Mouse (Mus musculus) lung, embryonic 14.5 days (tissue): Measurements from ENCODE around the gene Aco2. TPM values are rescaled to one million over a fixed set of nuclear protein-coding genes. Genes with fewer than 3 reads are reported as not detected.

Source experiments
- ATAC-seq: fragments of 200-750 bp; cut with Nextera tagmentation; 2 replicates; pipeline ENCODE4 v1.8.0; 2017; ENCODE audit warnings: mild to moderate bottlenecking, moderate TSS enrichment, moderate library complexity; ENCODE audit not compliant: insufficient read depth
- DNase-seq: peaks from one replicate; pipeline ENCODE4 v3.0.0-alpha.2; 2015
- H3K27ac ChIP-seq: fragments of 300-500 bp; sonication (generic); 2 replicates; pipeline ENCODE4 v1.5.1; 2014; ENCODE audit warnings: low read depth, mild to moderate bottlenecking, moderate library complexity
- H3K27me3 ChIP-seq: fragments of 300-500 bp; sonication (generic); 2 replicates; pipeline ENCODE4 v1.6.1; 2014; ENCODE audit warnings: low read length, control low read depth; ENCODE audit not compliant: insufficient read depth
- H3K36me3 ChIP-seq: fragments of 300-500 bp; sonication (generic); 2 replicates; pipeline ENCODE4 v1.6.1; 2014; ENCODE audit warnings: control low read depth; ENCODE audit not compliant: insufficient read depth
- H3K4me1 ChIP-seq: fragments of 300-500 bp; sonication (generic); 2 replicates; pipeline ENCODE4 v1.6.1; 2014; ENCODE audit warnings: antibody characterized with exemption, control low read depth; ENCODE audit not compliant: insufficient read depth
- H3K4me2 ChIP-seq: fragments of 300-500 bp; sonication (generic); 2 replicates; pipeline ENCODE4 v1.6.1; 2014; ENCODE audit warnings: mild to moderate bottlenecking
- H3K4me3 ChIP-seq: fragments of 300-500 bp; sonication (generic); 2 replicates; pipeline ENCODE4 v1.5.1; 2014; ENCODE audit warnings: low read depth, low read length
- H3K9ac ChIP-seq: fragments of 300-500 bp; sonication (generic); 2 replicates; pipeline ENCODE4 v1.6.1; 2014
- H3K9me3 ChIP-seq: fragments of 300-500 bp; sonication (generic); 2 replicates; pipeline ENCODE4 v1.6.1; 2016; ENCODE audit warnings: low read depth, low read length, control low read depth
- CTCF ChIP-seq: IDR thresholded peaks from 2 replicates; pipeline ENCODE4 v1.5.1; 2016; ENCODE audit warnings: antibody characterized with exemption, low read depth
- WGBS: fragments of 180-500 bp; shearing (Covaris S2); extraction: QIAGEN DNeasy Blood & Tissue Kit; methylation state at CpG from one replicate; pipeline ENCODE4 v1.1.7; 2014; 5-methylcytosine and 5-hydroxymethylcytosine counted together
- polyA plus RNA-seq: library from polyadenylated mRNA; unstranded; fragments of >200 nt; fragmentation: Nextera tagmentation; extraction: Ambion mirVana; gene quantifications from 2 replicates; pipeline ENCODE4 v1.2.1, GENCODE M21; 2014

Gene Aco2
- polyA plus RNA-seq, 1 experiment from 2014 or later: 152 TPM

DNA sequence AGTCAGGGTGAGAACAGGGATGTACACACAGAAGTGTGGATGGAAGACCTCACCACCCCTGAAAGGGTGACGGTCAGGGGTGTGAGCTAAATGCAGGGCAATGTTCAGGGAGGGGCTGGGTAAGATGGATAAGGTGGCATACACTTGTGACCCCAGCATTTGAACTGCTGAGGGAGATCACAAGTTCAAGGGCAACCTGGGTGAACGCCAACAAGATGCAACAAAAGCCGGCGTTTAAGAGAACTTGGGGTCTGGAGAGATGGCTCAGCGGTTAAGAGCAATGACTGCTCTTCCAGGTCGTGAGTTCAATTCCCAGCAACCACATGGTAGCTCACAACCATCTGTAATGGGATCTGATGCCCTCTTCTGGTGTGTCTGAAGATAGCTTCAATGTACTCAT, 82.6 kb downstream of the Aco2 start:
- no peak for ATAC-seq
- Histone ChIP-seq H3K36me3 (peaks cover 30% of the 10 kb centered on the region; the same call in 1 of the 2 replicates), H3K4me3 (no peak overlapping the region), H3K27me3 (no peaks in the 10 kb centered on the region), H3K4me2 (no peak overlapping the region), H3K9me3 (no peaks in the 10 kb centered on the region), H3K4me1 (no peaks in the 10 kb centered on the region), H3K27ac (no peak overlapping the region), H3K9ac (no peak overlapping the region)
- no peak for TF ChIP-seq CTCF
- DNase-seq: no peak
- WGBS: 88% methylated on average over 6 of the region's 6 CpGs

DNA sequence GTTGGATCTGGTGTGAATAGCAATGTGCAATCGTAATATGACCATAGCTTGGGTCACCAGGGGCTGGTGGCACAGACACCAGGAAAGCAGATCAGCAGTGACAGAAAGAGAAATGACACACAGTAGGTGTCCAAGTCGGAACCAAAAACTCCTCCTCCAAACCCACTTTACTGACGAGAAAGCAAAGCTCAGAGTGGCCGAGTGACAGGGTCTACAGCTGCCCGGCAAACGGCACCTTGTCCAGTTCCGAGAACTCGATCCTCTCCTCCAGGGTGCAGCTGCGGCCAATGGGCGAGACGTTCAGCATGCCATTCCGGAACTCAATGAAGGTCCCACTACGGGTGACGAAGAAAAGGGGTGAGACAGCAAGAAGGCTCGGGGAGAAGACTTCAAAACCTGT, 83.3 kb downstream of the Aco2 start:
- no peak overlapping the region for H3K9ac ChIP-seq
- no peaks in the 10 kb centered on the region for H3K27me3 ChIP-seq
- no peak overlapping the region for H3K4me2 ChIP-seq
- DNase-seq: no peak
- no peaks in the 10 kb centered on the region for H3K9me3 ChIP-seq
- ATAC-seq: no peak
- no peak overlapping the region for H3K4me3 ChIP-seq
- H3K4me1 ChIP-seq: no peaks in the 10 kb centered on the region
- WGBS: 89% methylated on average over 15 of the region's 15 CpGs
- H3K36me3 ChIP-seq: peaks cover 30% of the 10 kb centered on the region; the same call in 1 of the 2 replicates
- no peak overlapping the region for H3K27ac ChIP-seq
- TF ChIP-seq CTCF: no peak

DNA sequence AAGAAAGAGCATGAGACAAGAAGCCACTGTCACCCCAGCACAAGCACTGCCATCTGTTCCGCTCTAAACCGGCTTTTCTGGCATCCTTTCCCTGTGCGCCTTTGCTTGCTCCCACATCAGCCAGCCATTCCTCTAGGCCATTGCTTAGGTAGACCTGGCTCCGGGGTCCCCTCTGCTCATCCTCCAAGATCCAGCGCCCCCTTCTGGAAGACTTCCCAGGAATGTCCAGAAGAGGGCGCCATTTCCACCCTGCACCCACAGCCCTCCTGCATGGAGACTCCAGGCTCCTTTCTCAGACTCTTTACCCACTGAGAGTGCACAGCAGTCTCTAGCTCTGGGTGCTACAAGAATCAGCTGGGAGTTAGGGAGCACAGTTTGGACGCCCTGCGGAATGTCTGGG, 84.3 kb downstream of the Aco2 start:
- no peaks in the 10 kb centered on the region for H3K4me1 ChIP-seq
- ATAC-seq (no peak), DNase-seq (peak; percentile 65)
- no peak overlapping the region for H3K4me3 ChIP-seq
- no peaks in the 10 kb centered on the region for H3K9me3 ChIP-seq
- no peak overlapping the region for H3K9ac ChIP-seq
- H3K36me3 ChIP-seq: peaks cover 22% of the 10 kb centered on the region; the same call in 1 of the 2 replicates
- peak; percentile 79 for TF ChIP-seq CTCF
- no peak overlapping the region for H3K27ac ChIP-seq
- H3K27me3 ChIP-seq: no peaks in the 10 kb centered on the region
- 55% methylated on average over 8 of the region's 8 CpGs for WGBS
- no peak overlapping the region for H3K4me2 ChIP-seq

DNA sequence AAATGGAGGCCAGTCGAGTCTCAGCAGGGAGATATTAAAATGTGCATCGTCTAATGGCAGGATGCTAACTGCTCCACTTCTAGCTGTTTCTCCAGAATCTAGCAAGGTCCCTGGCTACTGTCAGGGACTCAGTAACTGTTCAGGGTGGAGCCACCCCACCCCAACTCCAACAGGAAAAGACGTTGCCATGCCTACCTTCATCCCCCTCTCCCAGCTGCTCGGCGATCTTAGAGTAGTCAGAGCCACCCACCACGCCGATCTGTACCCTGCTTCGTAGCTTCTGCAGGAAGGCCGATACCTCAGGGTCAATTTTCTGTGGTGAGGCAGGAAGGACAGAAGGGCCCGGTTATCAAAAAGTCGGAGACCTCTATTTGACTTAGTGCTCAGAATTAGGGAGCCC, 85.5 kb downstream of the Aco2 start:
- Histone ChIP-seq H3K9ac (no peak overlapping the region), H3K27me3 (no peaks in the 10 kb centered on the region), H3K4me3 (no peak overlapping the region), H3K27ac (no peak overlapping the region), H3K36me3 (peaks cover 19% of the 10 kb centered on the region; the same call in 1 of the 2 replicates), H3K9me3 (no peaks in the 10 kb centered on the region), H3K4me2 (no peak overlapping the region), H3K4me1 (no peaks in the 10 kb centered on the region)
- 79% methylated on average over 11 of the region's 11 CpGs for WGBS
- no peak for TF ChIP-seq CTCF
- DNase-seq: no peak
- ATAC-seq: no peak

DNA sequence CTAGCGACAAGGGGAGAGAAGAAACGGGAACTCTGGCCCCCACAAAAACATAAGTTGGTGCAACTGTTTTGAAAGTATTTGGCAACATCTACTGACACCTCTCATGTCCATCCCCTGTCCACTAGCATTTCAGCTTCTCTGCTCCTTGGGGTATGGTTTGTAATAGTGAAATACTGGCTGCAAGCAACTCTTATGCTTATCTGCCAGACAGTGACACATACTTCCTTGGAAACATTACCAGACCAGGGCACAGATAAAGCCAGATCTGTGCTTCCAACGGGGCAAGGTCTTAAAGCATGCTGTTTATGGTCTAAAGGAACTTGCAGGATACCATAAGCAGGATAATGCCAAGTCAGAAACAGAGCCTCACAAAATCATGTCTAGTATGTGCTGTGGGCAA, 86.8 kb downstream of the Aco2 start:
- no peak for DNase-seq
- H3K9ac ChIP-seq: no peak overlapping the region
- no peaks in the 10 kb centered on the region for H3K4me1 ChIP-seq
- no peak for ATAC-seq
- no peaks in the 10 kb centered on the region for H3K27me3 ChIP-seq
- H3K4me2 ChIP-seq: no peak overlapping the region
- no peak overlapping the region for H3K4me3 ChIP-seq
- TF ChIP-seq CTCF: no peak
- WGBS: 86% methylated on average over 3 of the region's 3 CpGs
- no peaks in the 10 kb centered on the region for H3K9me3 ChIP-seq
- H3K36me3 ChIP-seq: peaks cover 18% of the 10 kb centered on the region; the same call in 1 of the 2 replicates
- no peak overlapping the region for H3K27ac ChIP-seq

DNA sequence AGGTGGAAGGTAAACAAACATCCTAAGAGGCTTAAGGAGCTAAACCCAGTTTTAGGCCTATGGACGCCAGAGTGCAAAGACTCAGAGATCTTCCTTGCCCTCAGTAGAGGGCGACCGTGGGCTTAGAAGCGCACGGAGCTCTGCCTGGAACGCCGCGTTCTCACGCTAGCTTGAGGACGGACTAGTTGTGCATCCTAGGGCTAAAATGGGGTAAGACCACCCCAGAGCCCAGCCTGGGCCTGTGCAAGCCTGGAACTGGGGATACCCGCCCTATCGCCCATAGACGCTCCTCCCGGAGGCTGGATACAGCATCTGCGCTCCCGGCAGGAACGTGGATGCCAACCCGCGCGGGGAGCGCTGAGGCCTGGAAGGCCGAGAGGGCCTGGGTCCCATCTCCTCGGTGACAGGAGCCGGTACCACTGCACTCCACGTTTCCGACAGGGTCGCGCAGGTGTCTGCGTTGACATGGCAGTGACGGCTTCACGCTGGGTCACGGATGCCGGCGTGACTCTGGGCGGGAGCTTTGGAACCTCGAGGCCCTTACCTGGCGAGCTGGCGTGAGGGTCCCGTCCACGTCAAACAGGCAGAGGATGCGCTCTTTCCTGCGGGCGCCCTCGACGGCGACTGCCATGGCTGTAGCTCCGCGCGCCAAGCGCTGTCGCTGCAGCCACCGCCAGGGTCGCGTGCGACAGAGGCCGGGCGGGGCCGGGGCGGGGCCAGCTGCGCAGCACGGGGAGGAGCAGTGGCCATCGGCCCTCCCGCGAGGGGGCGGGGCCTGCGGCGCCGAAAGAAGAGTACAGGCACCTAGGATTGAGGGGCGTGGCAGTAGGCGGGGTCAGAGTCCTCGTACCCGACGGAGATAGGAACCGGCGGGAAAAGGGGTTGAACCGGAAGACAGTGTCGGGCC, 88.3 kb downstream of the Aco2 start, which contains the start of gene Pmm1:
Pmm1 (minus strand) TSS at position 760 of the 907 bp plus-strand sequence.
- Histone ChIP-seq H3K36me3 (0 out of 2 replicates have a peak, but pooled peaks cover 4% of the 10 kb centered on the region), H3K9me3 (no peaks in the 10 kb centered on the region), H3K4me3 (peak within 1 kb of the TSS; percentile 59), H3K27me3 (no peaks in the 10 kb centered on the region), H3K27ac (peak within 1 kb of the TSS; percentile 88), H3K4me2 (peak within 1 kb of the TSS; percentile 94), H3K9ac (peak within 1 kb of the TSS; percentile 60), H3K4me1 (no peaks in the 10 kb centered on the region)
- TF ChIP-seq CTCF: peak; percentile 77
- ATAC-seq (peak; percentile 97), DNase-seq (peak; percentile 100)
- WGBS: under 1% methylated on average over 77 of the region's 77 CpGs

DNA sequence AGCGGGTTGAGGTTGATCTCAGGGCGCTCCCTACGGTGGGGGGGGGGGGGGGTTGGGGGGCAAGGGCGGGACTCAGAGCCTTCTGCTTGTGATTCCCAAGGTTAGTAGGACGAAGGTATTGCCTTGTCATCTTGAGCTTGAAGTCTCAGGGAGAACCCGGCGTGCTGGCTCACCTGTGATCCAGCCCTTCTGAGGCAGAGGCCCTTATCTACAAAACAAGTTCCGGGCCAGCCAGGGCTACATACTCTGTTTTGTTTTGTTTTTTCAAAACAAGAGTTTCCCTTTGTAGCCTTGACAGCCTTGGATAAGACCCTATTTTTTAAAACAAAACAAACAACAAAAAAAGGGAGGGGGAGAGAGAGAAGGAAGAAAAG, 89.0 kb downstream of the Aco2 start:
- Histone ChIP-seq H3K4me3 (peak overlapping the region; percentile 59), H3K4me1 (no peaks in the 10 kb centered on the region), H3K4me2 (peak overlapping the region; percentile 94), H3K9ac (no peak overlapping the region), H3K27ac (no peak overlapping the region), H3K27me3 (no peaks in the 10 kb centered on the region), H3K36me3 (no peaks in the 10 kb centered on the region), H3K9me3 (no peaks in the 10 kb centered on the region)
- ATAC-seq: no peak
- no peak for DNase-seq
- no peak for TF ChIP-seq CTCF
- WGBS: under 1% methylated on average over 8 of the region's 8 CpGs
